Mouse (Mus musculus): ENCODE data around the gene Wtip. TPM values are rescaled to one million over a fixed set of nuclear protein-coding genes. Genes with fewer than 3 reads are reported as not detected.
A peak's percentile ranks its signal among the peaks of the same experiment; 100 is the strongest.
"Not testable (repeated sequence)": the region's sequence is repeated elsewhere in the genome, so short reads cannot be mapped to it uniquely, and the experiment has no call there.

The Wtip gene
- 1 to 10 TPM; 2.7 to 4.1 TPM for total RNA-seq (2021)
- long read RNA-seq, experiment 1, transcript Wtip-201 (8 exons, 1,962 nt): major isoform, 12 of 14 reads
- long read RNA-seq, experiment 1, partial matches to known transcripts: 0 of 14 reads
- long read RNA-seq, experiment 1, other reads (novel, unspliced or antisense): 2 of 14 reads
- long read RNA-seq, experiment 2, transcript Wtip-201 (8 exons, 1,962 nt): major isoform, 10 of 11 reads
- long read RNA-seq, experiment 2, partial matches to known transcripts: 0 of 11 reads
- long read RNA-seq, experiment 2, other reads (novel, unspliced or antisense): 1 of 11 reads

DNA sequence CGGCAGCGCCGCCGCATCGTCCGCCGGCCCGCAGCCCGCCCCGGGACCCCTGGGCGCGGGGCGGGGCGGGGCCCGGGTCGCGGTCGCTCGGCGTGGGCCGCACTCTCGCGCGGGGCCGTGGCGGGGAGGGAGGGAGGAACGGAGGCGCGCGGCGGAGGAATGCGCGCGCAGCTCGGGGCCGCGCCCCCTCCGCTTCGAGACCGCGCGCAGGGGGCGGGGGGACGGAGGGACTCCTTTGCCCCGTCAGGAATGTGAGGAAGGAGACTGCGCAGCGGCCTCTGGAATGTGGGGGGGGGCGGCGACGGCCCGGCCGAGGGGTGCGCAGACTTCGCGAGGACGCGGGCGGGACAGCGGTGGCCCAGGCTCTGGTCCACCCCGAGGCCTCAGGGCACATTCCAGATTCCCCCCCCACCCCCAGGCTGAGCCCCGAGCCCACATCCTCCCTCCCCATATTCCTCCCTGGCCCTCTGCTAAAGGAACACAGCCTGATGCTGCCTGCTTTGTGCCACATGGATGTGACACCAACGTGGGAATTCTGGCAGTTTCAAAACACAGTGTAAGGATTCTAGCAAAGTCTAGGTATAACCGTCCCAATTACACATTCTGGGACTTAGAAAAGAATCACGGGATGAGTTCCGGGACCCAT, at the start of gene Wtip:
TSS of gene Wtip (minus strand) at position 152 of the 646 bp plus-strand sequence.
- peak; percentile 64 for DNase-seq (ENCODE audit: low spot score)

DNA sequence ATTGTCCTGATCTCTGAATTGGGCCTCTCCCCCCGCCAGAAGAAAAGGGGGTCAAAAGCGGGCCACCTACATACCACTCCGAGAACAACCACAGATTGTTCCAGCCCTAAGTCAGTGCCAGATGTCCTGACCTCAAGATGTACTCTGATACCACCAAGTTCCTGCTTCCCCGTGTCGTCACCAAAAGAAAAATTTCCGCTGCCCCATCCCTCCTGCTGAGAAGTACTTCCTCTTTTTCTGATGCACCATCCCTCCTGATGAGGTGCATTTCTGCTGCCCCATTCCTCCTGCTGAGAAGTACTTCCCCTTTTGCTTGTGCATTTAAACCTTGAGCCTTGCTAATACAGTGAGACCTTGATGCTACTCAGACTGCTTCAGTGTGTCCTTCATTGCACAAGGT, 43.2 kb upstream of the Wtip start:
- not testable (repeated sequence) for DNase-seq (ENCODE audit: low spot score)

DNA sequence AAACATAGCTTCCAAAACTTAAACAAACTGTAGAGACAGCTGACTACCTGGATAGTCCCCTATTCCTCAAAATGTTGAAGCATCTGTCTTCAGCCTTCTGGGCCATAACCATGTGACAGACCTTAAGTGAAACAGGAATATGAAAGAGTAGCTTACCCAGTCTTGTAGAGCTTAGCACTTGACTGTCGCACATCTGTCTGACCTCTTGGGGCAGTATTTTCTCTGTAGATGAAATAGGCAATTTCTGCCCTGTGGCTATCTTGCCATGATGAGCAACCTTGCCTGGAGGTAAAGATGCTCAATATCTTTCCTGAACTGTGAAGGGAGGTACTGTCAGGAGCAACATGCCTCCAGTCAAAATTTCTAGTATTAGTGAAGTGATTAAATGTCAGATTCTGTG, 39.2 kb upstream of the Wtip start:
- no peak for DNase-seq (ENCODE audit: low spot score)

DNA sequence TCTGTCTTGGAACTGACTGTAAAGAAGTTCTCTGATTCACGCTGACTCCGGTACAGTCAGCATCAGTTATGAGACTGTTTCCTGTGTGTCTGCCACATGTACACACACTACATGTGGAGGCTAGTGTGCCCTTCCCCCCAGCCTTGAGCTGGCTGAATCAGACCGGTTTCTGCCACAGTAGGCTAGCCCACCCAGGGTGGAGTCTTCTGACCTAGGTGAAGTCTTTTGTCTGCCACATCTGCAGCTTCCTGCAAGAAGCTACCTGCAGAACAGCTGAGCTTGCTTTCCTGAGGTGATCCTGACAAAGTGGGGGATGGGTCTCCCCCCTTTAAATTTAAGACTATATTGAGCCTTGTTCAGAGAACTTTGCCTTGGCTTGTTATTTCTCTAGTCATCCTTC, 36.4 kb upstream of the Wtip start, which contains the start of gene Uba2:
TSS of gene Uba2 (minus strand) at position 146 of the 400 bp plus-strand sequence.
- no peak for DNase-seq (ENCODE audit: low spot score)

DNA sequence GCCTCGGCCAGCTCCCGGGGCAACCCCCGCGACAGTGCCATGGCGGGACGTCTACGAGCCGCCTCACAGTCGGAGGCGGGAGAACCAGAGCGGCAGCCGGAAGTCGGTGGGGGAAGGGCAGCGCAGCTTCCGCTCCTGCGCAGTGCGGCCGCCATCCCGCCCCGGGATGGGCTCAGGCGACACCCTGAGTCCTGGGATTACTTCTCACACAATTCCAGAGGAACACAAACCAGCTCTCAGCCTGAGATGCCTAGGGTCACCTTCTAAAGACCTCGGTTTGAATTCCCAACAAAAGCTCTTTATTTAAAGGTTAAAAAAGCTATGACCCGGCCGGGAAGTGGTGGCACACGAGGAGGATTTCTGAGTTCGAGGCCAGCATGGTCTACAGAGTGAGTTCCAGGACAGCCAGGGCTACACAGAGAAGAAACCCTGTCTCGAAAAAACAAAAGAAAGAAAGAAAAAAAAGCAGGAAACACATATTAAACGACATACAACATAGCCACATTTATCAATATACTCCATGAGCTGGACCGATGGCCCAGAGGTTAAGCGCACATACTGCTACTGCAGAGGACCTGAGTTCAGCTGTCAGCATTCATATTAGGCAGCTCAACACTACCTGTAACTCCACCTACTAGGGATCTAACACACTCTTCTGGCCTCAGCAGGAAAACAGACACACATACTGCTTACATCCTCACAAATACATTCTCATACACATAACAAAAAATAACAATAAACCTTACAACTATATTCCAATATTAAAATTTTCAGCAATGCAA, 35.6 kb upstream of the Wtip start:
- peak; percentile 93 for DNase-seq (ENCODE audit: low spot score)

DNA sequence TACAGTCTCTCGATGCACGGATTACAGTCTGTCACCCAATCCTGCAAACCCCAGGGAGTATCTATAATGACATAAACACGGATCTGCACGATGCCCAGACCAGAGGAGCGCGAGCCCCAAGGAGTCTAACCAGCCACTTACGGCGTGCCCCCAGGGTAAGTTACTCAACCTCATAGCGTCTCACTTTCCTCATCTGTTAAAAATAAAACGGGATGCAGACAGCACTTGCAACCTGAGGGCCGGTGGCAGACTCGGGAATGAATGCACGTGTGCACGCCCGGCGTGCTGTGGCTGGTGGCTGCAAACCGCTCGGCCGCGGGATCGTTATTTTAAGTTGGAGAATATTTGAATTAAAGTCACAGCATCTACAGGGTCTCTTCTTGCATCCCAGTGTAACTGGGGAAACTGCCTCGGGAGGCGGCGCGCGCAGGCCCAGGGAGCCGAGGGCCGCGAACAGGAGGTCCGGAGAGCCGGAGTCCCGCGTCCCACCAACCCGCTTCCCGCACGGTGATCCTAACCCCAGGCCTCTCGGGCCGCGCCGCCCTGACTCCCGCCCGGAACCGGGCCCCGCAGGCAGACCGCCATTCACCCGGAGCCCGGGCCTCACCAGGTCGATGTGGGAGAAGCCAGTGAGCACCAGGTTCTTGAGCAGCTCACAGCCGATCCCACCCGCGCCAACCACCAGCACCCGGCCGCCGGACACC, 34.9 kb upstream of the Wtip start:
- peak; percentile 69 for DNase-seq (ENCODE audit: low spot score)

DNA sequence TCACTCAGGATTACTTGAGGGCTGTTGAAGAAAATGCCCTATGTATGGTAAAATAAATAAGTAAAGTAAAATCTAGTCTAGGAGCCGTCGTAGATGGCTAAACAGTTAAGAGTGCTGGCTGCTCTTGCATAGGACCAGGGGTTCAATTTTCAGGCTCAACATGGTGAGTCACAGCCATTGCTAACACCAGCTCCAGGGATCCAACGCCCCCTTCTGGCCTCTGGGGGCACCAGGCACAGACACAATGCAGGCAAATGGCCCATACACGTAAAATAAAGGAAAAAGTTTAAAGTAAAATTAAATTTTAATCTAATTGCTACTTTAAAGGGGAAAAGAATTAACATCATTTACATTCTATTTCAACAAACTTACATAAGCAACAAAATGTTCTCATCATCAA, 33.8 kb upstream of the Wtip start:
- DNase-seq (ENCODE audit: low spot score): no peak

DNA sequence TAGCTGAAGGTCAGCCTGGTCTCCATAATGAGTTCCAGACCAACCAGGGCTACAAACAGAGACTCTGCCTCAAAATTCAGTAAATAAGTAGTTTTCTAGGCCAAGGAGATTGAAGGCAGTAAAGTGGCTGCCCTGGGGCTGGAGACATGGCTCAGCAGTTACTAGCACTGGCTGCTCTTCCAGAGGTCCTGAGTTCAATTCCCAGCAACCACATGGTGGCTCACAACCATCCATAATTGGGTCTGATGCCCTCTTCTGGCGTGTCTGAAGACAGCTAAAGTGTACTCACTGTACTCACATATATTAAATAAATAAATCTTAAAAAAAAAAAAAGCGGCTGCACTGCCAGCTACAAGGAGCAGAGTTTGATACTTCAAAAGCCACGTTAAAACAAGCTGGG, 32.9 kb upstream of the Wtip start:
- DNase-seq (ENCODE audit: low spot score): no peak

DNA sequence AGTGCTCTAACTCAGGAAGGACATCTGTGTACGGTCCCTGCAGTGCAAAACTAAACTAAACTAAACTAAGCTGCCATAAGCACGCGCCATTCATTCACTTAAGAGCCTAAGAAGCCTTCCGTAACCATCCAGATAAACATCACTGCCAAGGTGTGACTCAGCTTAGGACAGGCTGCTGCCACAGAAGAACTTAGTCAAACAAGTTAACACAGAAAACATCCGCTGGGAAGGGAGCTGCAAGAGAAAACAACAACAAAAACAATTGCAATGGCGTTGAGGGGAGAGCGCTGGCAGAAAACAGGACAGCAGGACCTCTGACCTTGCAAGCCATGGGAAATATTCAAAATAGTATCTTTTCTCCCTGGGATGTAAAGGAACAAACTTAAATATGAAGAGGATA, 31.6 kb upstream of the Wtip start:
- DNase-seq (ENCODE audit: low spot score): no peak

DNA sequence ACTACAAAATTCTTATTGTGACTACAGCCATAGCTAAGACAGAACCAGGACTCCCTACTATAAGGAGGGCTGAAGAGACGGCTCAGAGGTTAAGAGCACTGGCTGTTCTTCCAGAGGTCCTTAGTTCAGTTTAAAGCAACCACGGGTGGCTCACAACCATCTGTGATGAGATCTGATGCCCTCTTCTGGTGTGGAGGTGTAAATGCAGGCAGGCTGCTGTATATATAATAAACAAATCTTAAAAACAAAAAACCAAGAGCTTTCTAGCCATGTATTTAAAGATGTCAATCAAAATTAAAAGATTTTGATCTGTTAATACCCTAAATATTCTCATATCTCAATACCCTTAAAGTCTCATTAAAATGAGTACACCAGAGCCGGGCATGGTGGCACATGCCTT, 26.1 kb upstream of the Wtip start:
- DNase-seq (ENCODE audit: low spot score): no peak

DNA sequence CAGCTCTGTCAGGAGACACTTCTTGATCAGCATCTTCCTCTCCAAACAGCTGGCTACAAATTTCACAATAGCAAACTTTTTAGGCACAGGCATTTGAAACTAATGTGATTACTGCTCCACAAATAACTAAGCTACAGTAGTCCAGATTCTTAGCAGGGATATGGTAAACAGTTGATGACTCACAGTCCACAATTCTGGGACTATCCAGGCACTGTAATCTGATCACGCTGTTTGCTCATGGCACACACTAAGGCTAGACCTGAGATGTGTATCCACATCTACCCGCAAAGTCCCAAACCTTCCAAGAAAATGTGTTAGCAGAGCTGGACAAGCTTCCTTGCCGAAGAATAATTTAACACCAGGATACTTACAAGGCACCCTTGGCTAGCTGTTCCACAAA, 24.9 kb upstream of the Wtip start:
- no peak for DNase-seq (ENCODE audit: low spot score)

DNA sequence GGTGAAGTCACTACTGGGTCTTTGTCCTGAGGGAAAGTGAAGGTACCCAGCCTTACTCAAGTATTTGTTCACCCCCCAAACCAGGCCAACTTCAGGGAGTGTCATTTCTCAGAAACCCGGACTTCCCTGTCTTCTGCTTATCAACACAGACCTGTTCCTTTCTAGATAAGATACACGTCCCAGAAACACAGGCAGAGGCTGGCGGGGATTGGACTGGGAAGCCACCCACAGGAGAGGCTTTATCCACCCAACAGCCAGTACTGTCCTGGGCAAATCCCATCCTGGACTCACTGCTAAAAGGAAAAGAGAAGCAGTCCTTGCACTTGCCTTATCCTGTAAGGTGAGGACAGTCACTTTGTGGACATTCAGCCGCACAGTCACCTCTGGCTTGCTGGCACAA, 14.1 kb upstream of the Wtip start:
- no peak for DNase-seq (ENCODE audit: low spot score)

DNA sequence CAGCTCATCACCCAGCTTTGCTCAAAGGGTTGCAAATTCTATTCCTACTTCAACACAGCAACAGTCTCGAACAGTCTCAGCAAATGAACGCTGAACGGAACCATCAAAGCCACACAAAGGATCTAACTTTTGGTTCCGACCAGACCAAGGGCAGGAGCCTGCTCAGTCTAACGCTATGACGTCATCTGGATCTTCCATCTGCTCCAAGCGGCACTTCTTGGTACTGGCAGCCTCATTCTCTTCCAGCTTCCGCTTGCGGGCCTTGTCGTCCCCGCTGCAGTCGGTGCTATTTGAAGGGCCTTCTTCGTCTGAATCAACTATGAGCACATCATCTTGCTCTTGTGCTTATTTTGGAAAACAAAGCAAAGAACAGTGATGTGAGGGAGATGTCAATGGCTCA, 8.1 kb upstream of the Wtip start:
- DNase-seq (ENCODE audit: low spot score): no peak

DNA sequence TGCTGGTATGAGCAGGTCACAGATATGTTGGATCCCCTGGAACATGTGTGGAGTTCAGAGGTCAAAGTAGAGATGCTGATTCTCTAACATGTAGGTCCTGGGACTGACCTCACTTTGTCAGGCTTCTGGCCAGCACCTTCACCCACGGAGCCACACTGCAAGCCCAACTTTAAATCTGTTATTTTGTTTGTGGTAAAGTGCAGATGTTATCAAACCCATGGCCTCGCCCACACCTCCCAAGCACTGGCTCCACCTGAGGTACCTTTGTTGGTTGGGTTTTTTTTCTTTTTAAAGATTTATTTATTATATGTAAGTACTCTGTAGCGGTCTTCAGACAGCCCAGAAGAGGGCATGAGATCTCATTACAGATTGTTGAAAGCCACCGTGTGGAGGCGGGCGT, 6.4 kb upstream of the Wtip start:
- no peak for DNase-seq (ENCODE audit: low spot score)

DNA sequence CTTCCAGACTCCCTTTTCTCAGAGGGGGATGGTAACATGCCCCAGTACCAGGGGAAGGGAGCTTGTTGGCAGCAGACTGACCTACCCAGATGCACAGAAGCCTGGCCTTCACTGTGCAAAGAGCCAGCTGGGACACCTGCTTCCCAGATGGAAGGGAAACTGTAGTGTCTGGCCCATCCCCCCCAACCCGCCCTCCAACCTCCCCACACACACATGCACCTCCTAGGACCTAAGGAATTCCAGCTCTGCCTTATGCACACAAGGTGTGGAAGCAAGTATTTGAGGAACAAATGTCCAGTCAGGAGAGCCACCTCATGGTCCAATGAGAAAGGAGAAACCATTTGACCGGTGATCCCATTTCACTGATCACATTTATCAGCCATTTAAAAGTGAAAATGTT, 1.3 kb upstream of the Wtip start:
- DNase-seq (ENCODE audit: low spot score): no peak

DNA sequence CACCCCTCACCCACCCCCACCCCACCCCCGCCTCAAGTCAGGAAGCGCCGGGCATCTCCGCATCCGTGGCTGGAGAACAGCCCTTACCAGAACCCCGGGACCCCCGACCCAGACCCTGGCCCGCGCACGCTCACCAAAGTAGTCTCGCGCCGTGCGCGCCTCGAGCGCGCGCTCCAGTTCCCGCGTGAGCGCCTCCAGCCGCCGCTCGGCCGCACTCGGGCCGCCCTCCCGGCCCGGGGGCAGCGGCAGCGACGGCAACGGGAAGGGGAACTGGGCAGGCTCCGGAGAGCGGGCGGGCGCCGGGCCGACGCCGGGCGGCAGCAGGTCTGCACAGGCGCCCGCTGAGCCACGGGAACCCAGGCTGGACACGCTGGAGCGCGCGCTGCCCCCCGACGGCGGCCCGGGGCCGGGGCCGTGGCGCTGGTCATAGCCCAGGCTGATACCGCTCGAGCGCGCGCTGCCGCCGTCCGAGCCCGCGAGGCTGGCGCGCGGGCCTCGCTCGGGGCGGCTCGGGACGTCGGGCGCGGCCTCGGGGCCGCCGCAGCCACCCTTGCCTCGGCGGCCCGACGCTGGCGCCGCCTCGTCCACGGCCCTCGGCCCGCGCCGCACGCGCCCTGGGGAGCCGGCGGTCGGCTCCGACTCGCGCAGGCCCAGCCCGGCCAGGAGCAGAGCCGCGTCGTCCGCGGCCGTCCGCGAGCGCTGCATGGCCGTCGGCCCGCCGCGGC, 551 bp downstream of the Wtip start:
- no peak for DNase-seq (ENCODE audit: low spot score)

DNA sequence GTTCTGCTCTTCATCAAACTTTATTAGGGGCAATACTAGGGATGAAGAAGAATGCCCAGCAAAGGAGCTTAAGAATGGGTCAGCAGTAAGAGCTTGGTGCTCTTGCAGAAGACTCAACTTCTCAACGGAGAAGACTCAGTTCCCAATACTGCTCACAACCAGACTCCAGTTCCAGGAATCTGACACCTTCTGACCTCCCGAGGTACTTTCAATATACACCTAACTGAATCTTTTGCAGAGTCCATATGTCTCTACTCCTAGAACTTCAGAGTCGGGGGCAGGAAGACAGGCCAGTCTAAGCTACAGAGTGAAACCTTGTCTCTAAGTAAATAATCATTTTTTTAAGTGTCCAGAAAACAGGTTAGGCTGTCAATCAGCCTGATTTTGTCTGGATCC, 1.1 kb downstream of the Wtip start:
- no peak for DNase-seq (ENCODE audit: low spot score)

DNA sequence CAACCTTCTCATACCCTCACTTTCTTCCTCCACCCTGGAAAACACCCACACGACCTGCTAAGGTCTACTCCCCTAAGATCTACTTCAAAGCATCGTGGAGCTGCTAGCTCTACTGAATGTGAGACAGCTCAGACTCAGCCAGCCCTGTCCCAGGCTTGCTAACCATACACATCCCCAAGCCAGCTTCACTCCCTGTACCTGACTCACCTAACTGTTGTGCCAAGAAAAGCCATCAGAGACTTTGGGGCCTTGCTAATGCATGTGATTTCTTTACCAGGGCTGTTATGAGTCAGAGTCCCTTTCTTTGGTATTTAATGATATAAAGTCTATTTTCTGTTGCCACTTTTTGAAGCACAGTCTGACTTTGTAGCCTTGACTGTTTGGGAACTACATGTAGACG, 1.9 kb downstream of the Wtip start:
- DNase-seq (ENCODE audit: low spot score): no peak

DNA sequence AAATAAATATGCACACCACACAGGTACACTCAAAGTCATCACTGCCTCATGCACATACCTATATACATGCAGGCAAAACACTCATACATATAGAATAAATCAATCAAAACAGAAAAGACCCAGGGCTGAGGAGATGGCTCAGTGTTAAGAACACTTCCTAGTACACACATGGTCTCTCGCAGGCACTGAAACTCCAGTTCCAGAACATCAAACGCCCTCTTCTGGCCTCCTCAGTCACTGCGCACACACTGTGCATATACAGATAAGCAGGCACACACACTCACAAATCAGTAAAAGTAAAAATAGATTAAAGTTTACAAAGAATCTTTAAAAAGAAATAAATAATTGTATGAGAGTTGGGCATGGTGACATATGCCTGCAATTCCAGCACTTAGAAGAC, 6.8 kb downstream of the Wtip start:
- DNase-seq (ENCODE audit: low spot score): no peak

DNA sequence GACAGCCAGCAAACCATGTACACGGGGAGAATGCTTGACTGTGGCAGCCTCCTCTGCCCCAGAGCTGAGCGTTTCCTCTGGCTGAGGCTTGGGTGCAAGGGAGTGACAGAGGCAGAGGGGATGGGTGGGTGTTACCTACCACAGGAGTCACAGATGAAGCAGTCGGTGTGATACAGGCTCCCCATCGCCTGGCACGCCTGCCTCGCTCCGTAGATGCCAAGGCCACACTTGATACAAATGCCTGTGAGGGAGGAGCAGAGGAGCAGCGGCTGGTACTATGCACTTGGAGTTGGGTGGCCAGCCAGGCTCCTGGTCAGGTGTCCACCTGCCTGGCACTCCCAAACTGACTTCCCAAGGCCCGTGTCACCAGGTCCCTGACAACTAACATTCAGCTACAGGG, 7.7 kb downstream of the Wtip start:
- DNase-seq (ENCODE audit: low spot score): no peak

DNA sequence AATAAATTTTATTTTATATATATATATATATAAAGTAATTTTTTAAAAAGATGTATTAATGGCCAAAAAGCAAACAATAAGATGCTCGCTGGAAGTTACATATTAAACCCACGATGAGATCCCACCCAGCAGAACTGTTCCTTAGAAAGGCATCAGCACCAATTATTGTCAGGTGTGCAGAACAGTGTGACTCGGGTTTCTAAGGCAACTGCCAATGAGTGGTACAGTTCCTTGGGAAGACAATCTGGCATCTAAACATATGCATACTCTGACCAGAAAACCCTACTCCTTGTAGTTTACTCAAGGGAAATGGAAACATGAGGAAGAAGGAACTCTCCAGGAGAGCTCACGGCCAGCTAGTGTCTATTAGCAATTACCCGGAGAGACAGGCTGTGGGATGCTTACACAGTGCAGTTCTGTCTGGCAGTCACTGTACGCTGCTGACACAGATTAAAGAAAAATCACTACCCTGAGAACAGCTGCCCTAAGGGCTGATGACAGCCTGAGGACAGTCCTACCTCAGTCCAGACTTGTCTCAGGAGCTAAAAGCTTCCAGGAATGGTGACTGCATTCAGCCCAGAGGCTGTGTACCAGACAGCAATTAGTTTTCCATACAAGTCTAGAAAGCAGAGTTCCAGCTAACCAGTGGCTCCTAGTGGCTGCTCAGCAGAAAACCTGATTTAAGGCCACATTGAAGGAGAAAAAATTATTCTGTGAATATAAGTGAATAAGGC, 9.9 kb downstream of the Wtip start:
- no peak for DNase-seq (ENCODE audit: low spot score)
